Mouse (Mus musculus) megakaryocyte progenitor cell, adult 5-6 weeks (primary cell): ENCODE results near the gene Ttc12. TPM values are rescaled to one million over a fixed set of nuclear protein-coding genes. Genes with fewer than 3 reads are reported as not detected.

Source experiments
- ATAC-seq: replicated peaks from 2 replicates; pipeline ENCODE4 v1.8.0; 2016; ENCODE audit warnings: mild to moderate bottlenecking, moderate TSS enrichment, inconsistent platforms; ENCODE audit not compliant: poor library complexity
- total RNA-seq, 2 experiments: library from RNA; stranded (forward) in 1 of 2; stranded (reverse) in 1 of 2; fragments of 157-497, 149-512 nt in 1 of 2; fragments of 200-1000 nt in 1 of 2; gene quantifications; 2 replicates each; pipeline versions ENCODE4 v1.2.3 to v1.2.4; 2015 to 2017

The Ttc12 gene
- total RNA-seq, 2 experiments from 2014 or later = 1.3 to 3.2 TPM

DNA sequence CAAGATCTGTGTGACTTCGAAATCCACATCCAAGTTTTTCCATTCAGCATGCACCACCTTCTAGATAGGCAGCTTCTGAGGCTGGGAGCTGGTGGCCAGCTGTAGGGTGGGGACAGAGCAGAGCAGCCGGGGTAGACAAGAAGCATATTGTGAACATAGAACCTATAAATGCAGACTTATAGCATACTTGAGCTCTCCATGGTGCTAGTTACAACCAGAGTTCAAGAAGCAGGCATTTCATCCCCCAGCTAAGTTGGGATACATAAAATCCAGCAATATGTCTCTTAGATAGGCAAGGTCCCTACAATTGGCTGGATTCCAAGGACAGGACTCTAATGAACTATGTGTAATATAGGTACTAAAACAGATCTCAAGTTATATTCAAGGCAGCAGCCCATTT, 82.3 kb downstream of the Ttc12 start:
- no peak for ATAC-seq

DNA sequence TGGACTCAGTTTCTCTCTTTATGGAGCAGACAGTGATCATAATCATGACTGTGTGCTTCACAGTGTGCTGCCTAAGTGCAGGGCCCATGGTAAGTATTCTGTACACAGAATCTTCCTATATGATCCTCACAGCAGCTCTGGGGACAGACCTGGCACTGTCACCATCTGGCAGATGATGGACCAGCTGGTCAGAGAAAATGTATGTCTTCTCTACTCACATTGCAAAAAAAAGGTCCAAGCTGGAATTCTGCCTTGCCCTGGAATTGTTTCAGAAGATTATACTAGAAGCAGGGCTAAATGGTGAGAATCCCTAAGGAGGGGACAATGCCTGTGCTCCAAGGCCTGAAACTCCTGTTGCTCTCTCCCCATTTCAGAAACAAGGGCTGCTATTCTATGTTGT, 90.0 kb downstream of the Ttc12 start:
- ATAC-seq = no peak

DNA sequence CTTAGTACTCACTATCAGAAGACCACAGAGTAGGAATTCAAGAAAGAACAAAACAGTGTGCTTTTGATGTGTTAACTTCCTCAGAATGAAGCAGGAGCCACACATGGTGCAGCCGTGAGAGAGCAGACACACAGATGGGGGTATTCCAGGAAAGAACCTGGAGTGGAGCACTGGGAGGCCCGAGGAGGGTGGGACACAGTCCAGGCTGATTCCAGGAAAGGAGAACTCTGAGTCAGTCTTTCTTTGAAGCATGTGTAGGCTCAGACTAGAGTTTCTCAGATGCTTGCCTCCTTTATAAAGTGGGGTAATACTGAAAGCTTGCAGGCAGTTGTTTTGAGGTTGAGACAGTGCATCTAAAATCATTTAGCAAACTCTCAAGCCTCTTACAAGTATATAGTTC, 93.8 kb downstream of the Ttc12 start:
- ATAC-seq = no peak

Other genes with a start within 250 kb of the Ttc12 start
- not detected in 2 replicates for gene Gm4894, start 235.7 kb downstream of the Ttc12 start, total RNA-seq (2015)
- not detected in 2 replicates for gene Gm4894, start 235.7 kb downstream of the Ttc12 start, total RNA-seq (2017)
- gene Drd2, start 145.6 kb downstream of the Ttc12 start, total RNA-seq (2015) = not detected in 2 replicates
- gene Drd2, start 145.6 kb downstream of the Ttc12 start, total RNA-seq (2017) = not detected in 2 replicates
- gene Ankk1, start 59.2 kb downstream of the Ttc12 start, total RNA-seq (2015) = not detected in 2 replicates
- gene Ankk1, start 59.2 kb downstream of the Ttc12 start, total RNA-seq (2017) = not detected in 2 replicates